Mouse (Mus musculus) heart, adult 8-10 months (tissue): Measurements from ENCODE around the gene Hnrnpc. TPM values are rescaled to one million over a fixed set of nuclear protein-coding genes. Genes with fewer than 3 reads are reported as not detected.

ENCODE experiments used
- DNase-seq: peaks from one replicate; pipeline ENCODE4 v3.0.0; 2022; ENCODE audit warnings: low spot score
- total RNA-seq, 4 experiments: library from RNA; stranded (reverse); gene quantifications; 2 replicates each; pipeline ENCODE4 v1.2.4; 2022

The Hnrnpc gene
- total RNA-seq, 4 experiments from 2014 or later: 126 to 132 (median 128) TPM

GRCm38 (mm10) chr14:52024133-52024532, 79.7 kb downstream of the Hnrnpc start:
- DNase-seq: no peak

Other genes starting within 250 kb of the Hnrnpc start
- gene Mettl17, start 219.2 kb downstream of the Hnrnpc start, total RNA-seq: 10 to 100 TPM; 17.9 to 26.4 (median 22.7) TPM
- gene Slc39a2, start 211.1 kb downstream of the Hnrnpc start, total RNA-seq: under 1 TPM in 2 of 4 experiments, not detected in 2; 0.17 to 0.44 TPM
- gene Ndrg2, start 189.9 kb downstream of the Hnrnpc start, total RNA-seq: 1,000 to 10,000 TPM; 1,477 to 1,608 (median 1,523) TPM
- gene Tppp2, start 185.6 kb downstream of the Hnrnpc start, total RNA-seq: not detected
- gene Rnase13, start 181.3 kb downstream of the Hnrnpc start, total RNA-seq: not detected
- 10 to 100 TPM; 20.4 to 31.0 (median 24.0) TPM for gene Arhgef40, start 119.3 kb downstream of the Hnrnpc start, total RNA-seq
- gene Tmem253, start 88.4 kb downstream of the Hnrnpc start, total RNA-seq: 1 to 10 TPM; 1.6 to 4.4 (median 2.5) TPM
- 10 to 100 TPM; 22.5 to 29.9 (median 24.6) TPM for gene Zfp219, start 83.3 kb downstream of the Hnrnpc start, total RNA-seq
- gene Olfr221, start 61.6 kb downstream of the Hnrnpc start, total RNA-seq: not detected
- gene Rpgrip1, start 6.7 kb upstream of the Hnrnpc start, total RNA-seq: under 1 TPM in 3 of 4 experiments, not detected in 1; 0.31 to 0.41 (median 0.37) TPM
- 10 to 100 TPM; 20.7 to 26.7 (median 22.9) TPM for gene Supt16, start 93.4 kb upstream of the Hnrnpc start, total RNA-seq
- 10 to 100 TPM; 26.8 to 42.5 (median 37.7) TPM for gene Chd8, start 153.8 kb upstream of the Hnrnpc start, total RNA-seq
- gene Tox4, start 175.1 kb upstream of the Hnrnpc start, total RNA-seq: 10 to 100 TPM; 32.9 to 37.8 (median 34.8) TPM
- gene Rab2b, start 175.5 kb upstream of the Hnrnpc start, total RNA-seq: 1 to 10 TPM; 3.8 to 5.6 (median 5.4) TPM
- 10 to 100 TPM; 13.9 to 19.3 (median 16.3) TPM for gene Mettl3, start 201.1 kb upstream of the Hnrnpc start, total RNA-seq
- 1 to 10 TPM; 1.4 to 1.6 (median 1.4) TPM for gene Sall2, start 224.7 kb upstream of the Hnrnpc start, total RNA-seq